Mouse (Mus musculus): ENCODE measurements around the gene Afap1. TPM values are rescaled to one million over a fixed set of nuclear protein-coding genes. Genes with fewer than 3 reads are reported as not detected.

Afap1 gene
- polyA plus RNA-seq (2017; shearing (Covaris generic)), result 11.0 TPM

DNA sequence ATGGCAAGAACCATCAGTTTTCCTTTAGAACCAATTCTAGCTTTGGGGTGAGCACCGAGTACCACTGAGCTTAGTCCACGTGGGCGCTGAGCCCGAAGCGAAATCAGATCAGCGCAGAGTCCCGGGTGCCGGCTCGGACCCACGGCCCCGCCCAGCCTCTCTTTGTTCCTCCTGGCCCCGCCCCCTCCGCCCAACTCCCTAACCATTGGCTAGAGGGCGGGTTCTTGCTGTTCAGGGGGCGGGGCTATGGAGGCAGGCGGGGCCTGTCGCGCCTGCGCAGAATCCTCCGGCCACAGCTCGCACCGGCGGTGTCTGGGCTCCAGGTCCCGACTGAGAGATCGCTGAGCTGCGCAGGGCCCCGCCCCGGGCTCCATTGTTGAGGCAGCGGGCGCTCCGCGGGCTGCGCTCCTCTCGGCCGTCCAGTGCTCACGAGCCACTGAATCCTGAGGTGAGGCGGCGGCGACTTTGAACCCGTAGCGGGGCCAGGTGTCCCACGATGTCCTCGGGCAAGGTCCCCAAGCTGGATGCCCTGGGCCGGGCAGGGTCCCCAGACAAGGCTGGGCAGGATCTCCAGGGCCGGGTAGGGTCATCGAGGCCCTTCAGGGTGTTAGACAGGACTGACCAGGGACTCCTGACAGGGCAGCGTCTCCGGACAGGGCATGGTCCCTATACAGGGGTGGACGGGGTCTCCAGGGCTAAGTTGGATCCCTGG, at the start of gene Afap1:
Gene Afap1, plus strand, starts transcription at position 227 of the 712 bp plus-strand sequence.

Other genes starting within 250 kb of the Afap1 start
- not detected for gene Htra3, start 213.5 kb upstream of the Afap1 start, polyA plus RNA-seq (2017; shearing (Covaris generic))
- 6.1 TPM for gene Sh3tc1, start 153.3 kb upstream of the Afap1 start, polyA plus RNA-seq (2017; shearing (Covaris generic))
- gene Ablim2, start 135.4 kb upstream of the Afap1 start, polyA plus RNA-seq (2017; shearing (Covaris generic)), result 2.5 TPM

Measured in CD4-positive, CD25-positive, alpha-beta regulatory T cell, adult 9 weeks (primary cell).